Mouse (Mus musculus) embryonic facial prominence, embryonic 15.5 days (tissue): Measurements from ENCODE around the gene Ddi2. TPM values are rescaled to one million over a fixed set of nuclear protein-coding genes. Genes with fewer than 3 reads are reported as not detected.

Source experiments
- ATAC-seq: fragments of 200-750 bp; cut with Nextera tagmentation; 2 replicates; pipeline ENCODE4 v1.8.0; 2017; ENCODE audit warnings: low read depth, moderate TSS enrichment; ENCODE audit not compliant: insufficient number of reproducible peaks, low FRiP score, low TSS enrichment
- H3K27ac ChIP-seq: fragments of 300-500 bp; sonication (generic); replicated peaks from 2 replicates; pipeline ENCODE4 v1.5.1; 2015; ENCODE audit warnings: mild to moderate bottlenecking, inconsistent platforms
- H3K27me3 ChIP-seq: fragments of 300-500 bp; sonication (generic); 2 replicates; pipeline ENCODE4 v1.6.1; 2015; ENCODE audit warnings: inconsistent platforms
- H3K36me3 ChIP-seq: fragments of 300-500 bp; sonication (generic); 2 replicates; pipeline ENCODE4 v1.6.1; 2015; ENCODE audit warnings: mild to moderate bottlenecking, inconsistent platforms
- H3K4me1 ChIP-seq: fragments of 300-500 bp; sonication (generic); 2 replicates; pipeline ENCODE4 v1.6.1; 2015; ENCODE audit warnings: inconsistent platforms
- H3K4me2 ChIP-seq: fragments of 300-500 bp; sonication (generic); replicated peaks from 2 replicates; pipeline ENCODE4 v1.6.1; 2015; ENCODE audit warnings: mild to moderate bottlenecking, inconsistent platforms
- H3K4me3 ChIP-seq: fragments of 300-500 bp; sonication (generic); replicated peaks from 2 replicates; pipeline ENCODE4 v1.5.1; 2015; ENCODE audit warnings: mild to moderate bottlenecking, inconsistent platforms
- H3K9ac ChIP-seq: fragments of 300-500 bp; sonication (generic); 2 replicates; pipeline ENCODE4 v1.6.1; 2015; ENCODE audit warnings: inconsistent platforms
- H3K9me3 ChIP-seq: fragments of 300-500 bp; sonication (generic); replicated peaks from 2 replicates; pipeline ENCODE4 v1.6.1; 2016; ENCODE audit warnings: inconsistent platforms
- WGBS: fragments of 180-500 bp; shearing (Covaris S2); methylation state at CpG from one replicate; pipeline ENCODE4 v1.1.7; 2015; 5-methylcytosine and 5-hydroxymethylcytosine counted together
- polyA plus RNA-seq: library from polyadenylated mRNA; unstranded; fragments of >200 nt; fragmentation: Nextera tagmentation; extraction: Ambion mirVana; gene quantifications from 2 replicates; pipeline ENCODE4 v1.2.1, GENCODE M21; 2015

The Ddi2 gene
- polyA plus RNA-seq, 1 experiment from 2014 or later, result 25.2 TPM

GRCm38 (mm10) chr4:141653044-141653443 is 70.2 kb downstream of the Ddi2 start:
- no peak overlapping the region for H3K9ac ChIP-seq
- H3K4me3 ChIP-seq, result no peak overlapping the region
- ATAC-seq, result no peak
- no peaks in the 10 kb centered on the region for H3K9me3 ChIP-seq
- H3K36me3 ChIP-seq, result peaks cover 26% of the 10 kb centered on the region; the same call in 1 of the 2 replicates
- no peak overlapping the region for H3K27ac ChIP-seq
- H3K4me2 ChIP-seq, result no peak overlapping the region
- peaks cover 25% of the 10 kb centered on the region; the same call in 1 of the 2 replicates for H3K4me1 ChIP-seq
- H3K27me3 ChIP-seq, result no peaks in the 10 kb centered on the region
- WGBS, result 86% methylated on average over 8 of the region's 8 CpGs

DNA sequence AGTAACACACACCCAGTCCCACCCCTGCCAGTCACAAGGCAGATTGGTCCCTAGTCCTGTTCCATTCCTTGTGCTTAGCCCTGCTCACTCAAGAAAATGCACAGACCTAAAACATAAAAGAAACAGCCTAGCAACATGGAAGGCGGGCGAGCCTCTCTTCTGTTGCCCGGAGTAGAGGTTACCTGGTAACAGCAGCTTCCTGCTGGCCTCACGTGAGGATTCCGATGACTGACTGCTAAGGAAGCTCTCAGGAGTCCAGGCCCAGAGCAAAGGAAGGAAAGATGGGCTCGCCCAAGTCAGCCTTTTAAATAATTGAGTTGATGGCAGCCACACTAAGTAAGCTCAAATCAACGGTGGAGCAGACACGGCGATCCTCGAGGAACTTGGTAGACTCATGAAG is 71.3 kb downstream of the Ddi2 start:
- Histone ChIP-seq H3K9ac (no peak overlapping the region), H3K27ac (0 out of 2 replicates have a peak overlapping the region, but pooled peaks have one; percentile 7), H3K4me1 (peaks cover 25% of the 10 kb centered on the region; the same call in 1 of the 2 replicates), H3K27me3 (no peaks in the 10 kb centered on the region), H3K9me3 (no peaks in the 10 kb centered on the region), H3K36me3 (peaks cover 27% of the 10 kb centered on the region; the same call in 1 of the 2 replicates), H3K4me3 (no peak overlapping the region), H3K4me2 (no peak overlapping the region)
- ATAC-seq, result no peak
- 90% methylated on average over 10 of the region's 10 CpGs for WGBS

DNA sequence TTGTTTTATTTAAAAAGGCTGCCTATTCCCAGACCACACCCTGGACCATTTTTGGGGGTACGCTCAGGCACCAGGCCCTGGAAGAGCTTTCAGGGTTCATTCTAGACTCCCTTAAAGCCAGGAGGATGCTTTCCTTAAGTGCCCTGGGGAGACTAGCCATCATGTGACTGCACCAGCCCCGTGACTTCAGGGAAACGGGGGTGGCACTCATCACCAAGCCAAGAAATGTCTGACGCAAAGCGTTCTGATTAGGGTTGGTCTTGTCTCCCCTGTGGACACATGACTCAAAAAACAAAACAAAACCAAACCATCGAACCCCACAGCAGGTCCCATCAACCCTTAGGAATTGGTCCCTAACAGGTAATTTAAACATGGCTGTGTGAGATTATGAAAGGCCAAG is 71.9 kb downstream of the Ddi2 start:
- no peak for ATAC-seq
- Histone ChIP-seq H3K27ac (0 out of 2 replicates have a peak overlapping the region, but pooled peaks have one; percentile 7), H3K9ac (no peak overlapping the region), H3K27me3 (no peaks in the 10 kb centered on the region), H3K4me2 (no peak overlapping the region), H3K36me3 (peaks cover 24% of the 10 kb centered on the region; the same call in 1 of the 2 replicates), H3K4me3 (no peak overlapping the region), H3K4me1 (peaks cover 22% of the 10 kb centered on the region; the same call in 1 of the 2 replicates), H3K9me3 (no peaks in the 10 kb centered on the region)
- 77% methylated on average over 6 of the region's 6 CpGs for WGBS

DNA sequence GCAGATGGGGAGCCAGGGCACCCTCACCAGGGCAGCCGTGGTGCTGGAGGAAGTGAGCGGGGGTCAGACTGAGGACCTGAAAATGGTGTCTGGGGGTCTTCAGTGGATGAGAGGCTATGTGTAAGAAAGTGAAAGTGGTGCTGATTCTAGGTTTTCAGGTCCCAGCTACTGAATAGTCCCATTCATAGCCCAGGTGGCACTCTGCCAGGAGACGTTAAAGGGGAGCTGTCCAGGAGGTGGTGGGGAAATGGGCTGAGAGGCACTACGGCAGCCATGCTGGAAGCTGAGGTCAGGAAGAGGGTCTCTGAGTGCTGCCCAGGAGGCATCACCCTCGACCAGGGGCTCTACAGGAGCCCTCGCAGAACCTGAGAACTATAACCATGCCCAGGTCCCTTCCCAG is 74.0 kb downstream of the Ddi2 start:
- Histone ChIP-seq H3K27me3 (no peaks in the 10 kb centered on the region), H3K9me3 (no peaks in the 10 kb centered on the region), H3K9ac (no peak overlapping the region), H3K4me1 (peaks cover 16% of the 10 kb centered on the region; the same call in 1 of the 2 replicates), H3K36me3 (peaks cover 21% of the 10 kb centered on the region; the same call in 1 of the 2 replicates), H3K27ac (no peak overlapping the region), H3K4me3 (no peak overlapping the region), H3K4me2 (no peak overlapping the region)
- no peak for ATAC-seq
- 80% methylated on average over 6 of the region's 6 CpGs for WGBS

DNA sequence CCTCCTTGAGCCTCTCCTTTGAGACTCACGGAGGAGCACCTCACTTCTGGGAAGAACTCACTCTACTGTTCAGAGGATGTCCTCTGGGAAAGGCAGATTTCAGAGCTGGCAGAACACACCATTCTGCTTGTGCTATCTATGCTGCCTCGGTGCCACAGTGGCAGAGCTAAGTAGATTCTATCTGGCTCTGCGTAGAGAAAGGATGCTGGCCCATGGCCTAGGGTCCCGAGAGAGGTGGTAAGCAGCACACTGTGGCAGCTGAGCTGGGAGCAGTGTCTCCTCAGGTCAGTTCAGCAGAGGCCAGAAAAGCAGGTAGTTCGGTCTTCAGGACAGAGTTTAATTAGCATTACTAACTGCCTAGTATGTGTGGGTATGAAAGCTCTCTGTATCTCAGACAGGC is 75.0 kb downstream of the Ddi2 start:
- Histone ChIP-seq H3K9ac (no peak overlapping the region), H3K4me1 (peaks cover 22% of the 10 kb centered on the region), H3K27ac (no peak overlapping the region), H3K9me3 (no peaks in the 10 kb centered on the region), H3K36me3 (peaks cover 16% of the 10 kb centered on the region; the same call in 1 of the 2 replicates), H3K4me3 (no peak overlapping the region), H3K4me2 (no peak overlapping the region), H3K27me3 (no peaks in the 10 kb centered on the region)
- WGBS, result 90% methylated on average over 5 of the region's 5 CpGs
- ATAC-seq, result no peak

GRCm38 (mm10) chr4:141647187-141647586 is 76.0 kb downstream of the Ddi2 start:
- Histone ChIP-seq H3K4me3 (no peak overlapping the region), H3K4me2 (no peak overlapping the region), H3K27me3 (no peaks in the 10 kb centered on the region), H3K4me1 (peaks cover 26% of the 10 kb centered on the region), H3K36me3 (peaks cover 14% of the 10 kb centered on the region; the same call in 1 of the 2 replicates), H3K9ac (no peak overlapping the region), H3K9me3 (no peaks in the 10 kb centered on the region), H3K27ac (no peak overlapping the region)
- 99% methylated on average over 3 of the region's 3 CpGs for WGBS
- ATAC-seq, result no peak

GRCm38 (mm10) chr4:141645988-141646387 is 77.2 kb downstream of the Ddi2 start:
- WGBS, result 93% methylated on average over 8 of the region's 8 CpGs
- H3K27ac ChIP-seq, result no peak overlapping the region
- no peaks in the 10 kb centered on the region for H3K9me3 ChIP-seq
- H3K4me1 ChIP-seq, result peaks cover 26% of the 10 kb centered on the region
- no peaks in the 10 kb centered on the region for H3K27me3 ChIP-seq
- H3K36me3 ChIP-seq, result peaks cover 22% of the 10 kb centered on the region
- no peak for ATAC-seq
- H3K4me2 ChIP-seq, result no peak overlapping the region
- H3K4me3 ChIP-seq, result no peak overlapping the region
- H3K9ac ChIP-seq, result no peak overlapping the region

DNA sequence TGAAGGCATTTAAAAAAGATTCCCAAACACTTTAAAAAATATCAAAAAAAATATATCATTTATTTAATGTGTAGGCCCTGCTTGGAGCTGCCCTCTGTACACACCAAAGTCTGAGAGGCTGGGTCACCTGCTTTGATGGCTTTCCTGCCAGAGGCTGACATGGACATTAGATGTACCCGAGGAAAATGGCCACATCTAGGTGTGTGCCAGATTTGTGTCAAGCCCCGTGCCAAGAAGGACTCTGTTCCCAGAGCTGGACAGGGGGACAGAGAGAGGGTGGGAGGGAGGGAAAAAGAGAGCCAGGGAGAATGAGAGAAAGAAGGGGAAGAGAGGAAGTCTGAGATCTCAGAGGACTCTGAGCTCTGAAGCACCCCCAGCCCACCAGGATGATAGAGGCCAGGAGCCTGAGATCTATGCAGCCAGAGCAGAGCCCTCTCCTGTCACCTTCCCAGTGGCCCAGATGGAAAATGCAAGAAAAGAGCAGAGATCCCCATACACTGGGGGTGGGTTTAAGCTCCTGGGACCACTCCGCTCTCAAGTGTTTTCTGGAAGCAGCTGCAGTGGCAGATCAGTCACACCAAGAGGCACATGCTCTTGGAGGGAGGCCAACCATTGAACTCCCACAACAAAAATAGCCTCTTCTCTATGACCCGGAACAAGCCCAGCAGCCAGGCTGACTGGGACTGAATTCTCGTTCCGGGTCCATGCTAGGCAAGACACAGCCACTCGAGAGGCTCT is 79.9 kb downstream of the Ddi2 start:
- peaks cover 46% of the 10 kb centered on the region for H3K36me3 ChIP-seq
- no peak overlapping the region for H3K4me2 ChIP-seq
- peaks cover 15% of the 10 kb centered on the region for H3K4me1 ChIP-seq

DNA sequence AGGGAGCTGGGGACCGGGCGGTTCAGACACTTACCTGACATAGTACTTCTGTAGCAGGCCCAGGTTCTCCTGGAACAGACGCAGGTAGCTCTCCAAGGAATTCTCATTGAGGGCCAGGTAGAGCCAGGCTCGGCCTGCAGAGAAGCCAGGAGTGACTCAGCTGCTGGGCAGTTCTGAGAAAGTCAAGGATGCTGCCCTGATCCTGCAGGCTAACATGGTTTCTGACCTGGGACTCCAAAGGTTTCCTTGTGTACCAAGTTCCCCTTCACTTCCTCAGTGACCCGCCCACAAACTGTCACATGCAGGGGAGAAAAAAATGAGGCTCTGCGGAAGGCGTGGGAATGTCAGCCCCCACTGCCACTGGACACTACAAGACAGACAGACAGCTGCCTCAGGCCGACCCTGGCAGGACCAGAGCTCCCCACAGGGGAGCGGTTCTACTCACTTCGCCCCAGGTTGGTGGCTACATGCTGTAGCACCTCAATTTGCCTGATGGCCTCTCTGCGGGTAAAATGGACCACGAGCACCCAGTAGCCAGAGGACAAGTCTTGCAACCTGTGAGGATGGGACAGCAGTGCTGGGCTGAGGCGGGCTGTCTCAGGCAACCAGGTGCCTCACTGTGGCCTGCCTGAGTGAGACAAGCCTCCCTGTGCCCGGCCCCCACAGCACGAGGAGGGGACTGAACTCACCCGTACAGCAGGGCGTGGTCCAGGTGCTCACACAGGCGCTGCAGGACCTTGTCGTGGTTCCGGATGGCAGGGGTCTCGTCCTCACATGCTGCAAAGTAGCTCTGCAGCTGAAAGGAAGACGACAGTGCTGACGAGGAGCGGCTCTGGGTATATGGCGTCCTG is 81.0 kb downstream of the Ddi2 start:
- Histone ChIP-seq H3K9me3 (no peaks in the 10 kb centered on the region), H3K27me3 (no peaks in the 10 kb centered on the region), H3K27ac (no peak overlapping the region), H3K4me1 (peaks cover 13% of the 10 kb centered on the region), H3K36me3 (peaks cover 51% of the 10 kb centered on the region), H3K4me3 (no peak overlapping the region), H3K4me2 (no peak overlapping the region), H3K9ac (no peak overlapping the region)
- WGBS, result 87% methylated on average over 25 of the region's 25 CpGs
- ATAC-seq, result no peak

More for the DNA sequence above, 79.9 kb downstream of the Ddi2 start:
- peak; percentile 48 for ATAC-seq
- WGBS, result 52% methylated on average over 7 of the region's 7 CpGs
- H3K4me3 ChIP-seq, result no peak overlapping the region
- H3K9ac ChIP-seq, result no peak overlapping the region
- peak overlapping the region; percentile 69; the same call in 1 of the 2 replicates for H3K27ac ChIP-seq
- no peaks in the 10 kb centered on the region for H3K27me3 ChIP-seq
- no peaks in the 10 kb centered on the region for H3K9me3 ChIP-seq

DNA sequence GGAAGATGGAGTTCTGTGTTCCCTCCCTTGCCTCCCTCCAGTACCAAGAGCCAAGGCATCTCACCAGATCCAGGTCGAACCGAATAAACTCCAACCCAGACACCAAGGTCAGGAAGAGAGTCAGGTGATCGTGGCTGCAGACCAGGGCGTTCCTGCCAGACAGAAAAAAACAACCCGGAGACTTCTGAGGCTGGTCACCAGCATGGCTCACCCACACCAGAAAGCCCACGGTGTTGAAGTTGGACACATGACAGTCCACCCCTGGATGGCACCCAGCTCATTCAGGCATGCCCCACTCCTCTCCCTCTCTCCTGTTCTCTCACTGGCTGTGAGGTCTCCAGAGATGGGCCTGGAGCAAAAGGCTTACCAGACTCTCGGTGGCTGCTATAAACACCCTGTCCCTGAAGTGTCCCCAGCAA is 81.9 kb downstream of the Ddi2 start:
- peaks cover 58% of the 10 kb centered on the region for H3K36me3 ChIP-seq
- peaks cover 13% of the 10 kb centered on the region for H3K4me1 ChIP-seq

DNA sequence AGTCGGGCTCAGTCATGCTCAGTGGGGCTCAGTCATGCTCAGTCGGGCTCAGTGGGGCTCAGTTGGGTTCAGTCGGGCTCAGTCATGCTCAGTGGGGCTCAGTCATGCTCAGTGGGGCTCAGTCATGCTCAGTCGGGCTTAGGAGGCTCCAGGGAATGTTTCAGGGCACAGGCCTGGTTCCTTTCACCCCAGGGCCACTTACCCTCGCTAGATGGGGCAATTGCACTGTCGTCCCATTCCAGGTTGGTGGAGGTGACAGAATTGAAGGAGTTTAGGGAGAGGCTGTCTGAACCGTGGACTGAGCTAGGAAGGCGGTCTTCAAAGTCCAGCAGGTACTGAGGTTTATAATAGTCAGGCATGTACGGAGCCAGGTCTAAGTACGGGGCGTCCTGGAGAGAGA is 83.7 kb downstream of the Ddi2 start:
- Histone ChIP-seq H3K27ac (no peak overlapping the region), H3K36me3 (peaks cover 67% of the 10 kb centered on the region), H3K9ac (no peak overlapping the region), H3K27me3 (no peaks in the 10 kb centered on the region), H3K4me3 (no peak overlapping the region), H3K9me3 (no peaks in the 10 kb centered on the region), H3K4me1 (peaks cover 13% of the 10 kb centered on the region), H3K4me2 (no peak overlapping the region)
- no peak for ATAC-seq
- 63% methylated on average over 11 of the region's 11 CpGs for WGBS

More for the DNA sequence above, 81.9 kb downstream of the Ddi2 start:
- no peaks in the 10 kb centered on the region for H3K9me3 ChIP-seq
- no peaks in the 10 kb centered on the region for H3K27me3 ChIP-seq
- H3K4me3 ChIP-seq, result no peak overlapping the region
- H3K27ac ChIP-seq, result no peak overlapping the region
- ATAC-seq, result no peak
- WGBS, result 87% methylated on average over 7 of the region's 7 CpGs
- H3K4me2 ChIP-seq, result no peak overlapping the region
- no peak overlapping the region for H3K9ac ChIP-seq
